Mouse (Mus musculus): ENCODE results near the gene H2-M5. TPM values are rescaled to one million over a fixed set of nuclear protein-coding genes. Genes with fewer than 3 reads are reported as not detected.

H2-M5 gene
- polyA plus RNA-seq, 1 experiment from 2014 or later: not detected

DNA sequence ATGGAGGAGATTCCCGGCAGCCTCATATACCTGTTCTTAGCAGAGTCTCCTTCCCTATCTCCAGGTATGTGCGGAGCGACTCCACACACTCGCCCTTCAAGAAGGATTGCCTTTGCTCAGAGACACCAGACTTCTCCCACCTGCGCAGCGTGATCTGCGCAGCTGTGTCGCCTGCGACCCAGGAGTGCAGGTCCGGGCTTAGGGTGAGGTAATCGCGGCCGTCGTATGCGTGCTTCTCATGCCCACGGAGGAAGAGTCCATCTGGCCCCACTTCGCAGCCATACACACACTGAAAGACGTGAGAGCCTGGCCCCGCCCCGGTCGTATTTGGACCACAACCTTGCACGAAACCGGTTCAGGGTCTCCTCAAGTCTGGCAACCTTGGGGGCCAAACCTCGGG is 862 bp downstream of the H2-M5 start:
- H3K27me3 ChIP-seq (replicated peaks; ENCODE audit: control insufficient read depth, insufficient read depth, low read length): peaks cover 25% of the 10 kb centered on the region; the same call in 1 of the 2 replicates
- H3K4me1 ChIP-seq (replicated peaks; ENCODE audit: control insufficient read depth, insufficient read depth, low read length): no peaks in the 10 kb centered on the region
- no peak overlapping the region for H3K27ac ChIP-seq (ENCODE audit: low read depth, low read length)
- no peaks in the 10 kb centered on the region for H3K9me3 ChIP-seq (ENCODE audit: control insufficient read depth)
- H3K36me3 ChIP-seq (ENCODE audit: control insufficient read depth, insufficient read depth): no peaks in the 10 kb centered on the region
- ATAC-seq: no peak
- no peak for TF ChIP-seq CTCF (IDR thresholded peaks at IDR 0.05; ENCODE audit: low read depth)
- H3K9ac ChIP-seq (ENCODE audit: low read depth, low read length): no peak overlapping the region
- peak overlapping the region; percentile 20 for H3K4me3 ChIP-seq (ENCODE audit: low read depth, low read length)
- H3K4me2 ChIP-seq (replicated peaks; ENCODE audit: low read depth): peak overlapping the region; percentile 49
- 10% methylated on average over 24 of the region's 24 CpGs for WGBS

DNA sequence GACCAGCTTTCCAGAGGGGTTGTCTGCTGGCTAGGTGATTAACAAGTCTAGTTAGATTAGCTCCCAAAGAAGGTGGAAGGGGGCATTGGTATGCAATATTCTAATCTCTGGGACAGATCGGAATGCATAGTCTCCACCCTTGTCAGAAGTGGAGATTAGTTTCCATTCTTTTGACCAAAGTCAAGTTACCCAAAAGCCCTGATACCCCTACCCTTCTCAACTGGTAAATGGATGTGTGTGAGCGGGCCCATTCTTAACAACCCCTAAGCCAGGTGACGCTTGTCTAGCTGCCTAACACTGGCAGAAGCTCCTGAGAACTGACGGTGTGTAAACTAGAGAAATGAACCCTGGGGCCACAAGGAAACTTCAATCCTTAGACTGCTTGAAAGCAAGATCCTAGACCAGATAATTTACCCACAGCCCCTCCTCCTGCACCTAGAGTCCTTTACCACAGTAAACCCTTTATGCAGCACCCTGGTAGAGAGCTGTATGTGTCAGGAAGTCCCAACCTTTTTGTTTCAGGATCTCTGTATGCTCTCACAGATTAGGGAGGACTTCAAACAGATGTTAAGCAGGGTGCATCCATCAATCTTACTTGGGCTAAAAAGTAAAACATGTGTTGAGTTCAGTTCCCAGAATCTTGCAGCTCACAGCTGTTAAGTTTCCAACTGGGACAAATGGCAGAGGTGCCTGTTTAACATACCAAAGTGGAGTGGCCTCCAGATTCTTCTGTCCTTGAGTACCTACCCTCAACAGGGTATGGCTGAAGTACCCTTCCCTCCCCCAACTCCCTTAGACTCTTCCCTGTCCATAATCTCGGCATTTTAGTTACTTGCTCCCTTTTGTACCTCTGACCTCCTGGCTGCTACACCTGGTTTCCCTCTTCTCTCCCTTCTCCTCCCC is 6.8 kb downstream of the H2-M5 start:
- Histone ChIP-seq H3K36me3 (ENCODE audit: control insufficient read depth, insufficient read depth) (no peaks in the 10 kb centered on the region), H3K27ac (ENCODE audit: low read depth, low read length) (no peak overlapping the region), H3K4me2 (replicated peaks; ENCODE audit: low read depth) (peak overlapping the region; percentile 61; the same call in 1 of the 2 replicates), H3K4me1 (replicated peaks; ENCODE audit: control insufficient read depth, insufficient read depth, low read length) (no peaks in the 10 kb centered on the region), H3K9ac (ENCODE audit: low read depth, low read length) (no peak overlapping the region), H3K9me3 (ENCODE audit: control insufficient read depth) (no peaks in the 10 kb centered on the region), H3K4me3 (ENCODE audit: low read depth, low read length) (no peak overlapping the region), H3K27me3 (replicated peaks; ENCODE audit: control insufficient read depth, insufficient read depth, low read length) (peaks cover 7% of the 10 kb centered on the region; the same call in 1 of the 2 replicates)
- ATAC-seq: no peak
- WGBS: 29% methylated on average over 5 of the region's 5 CpGs
- TF ChIP-seq CTCF (IDR thresholded peaks at IDR 0.05; ENCODE audit: low read depth): no peak

DNA sequence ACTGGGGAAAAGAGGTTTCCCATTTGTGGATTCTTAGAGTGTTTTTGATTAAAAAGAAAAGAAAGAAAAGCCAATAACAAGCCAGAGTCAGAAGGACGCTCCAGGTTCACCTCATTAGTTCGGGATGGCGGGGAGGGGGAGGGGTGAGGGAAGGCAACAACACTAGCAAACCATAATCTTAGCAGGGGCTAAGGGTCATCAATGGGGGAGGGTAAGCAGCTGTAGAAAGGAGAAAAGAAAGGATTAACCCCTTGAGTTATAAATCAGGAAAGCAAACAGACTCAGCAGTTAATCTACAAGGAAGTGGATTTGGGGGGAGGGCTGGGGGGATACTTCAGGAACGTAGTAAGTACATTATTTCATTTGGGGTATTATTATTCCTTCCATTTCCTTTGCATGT is 7.5 kb downstream of the H2-M5 start:
- WGBS: 6% methylated on average over 4 of the region's 4 CpGs
- ATAC-seq: no peak
- peak overlapping the region; percentile 23 for H3K4me3 ChIP-seq (ENCODE audit: low read depth, low read length)

DNA sequence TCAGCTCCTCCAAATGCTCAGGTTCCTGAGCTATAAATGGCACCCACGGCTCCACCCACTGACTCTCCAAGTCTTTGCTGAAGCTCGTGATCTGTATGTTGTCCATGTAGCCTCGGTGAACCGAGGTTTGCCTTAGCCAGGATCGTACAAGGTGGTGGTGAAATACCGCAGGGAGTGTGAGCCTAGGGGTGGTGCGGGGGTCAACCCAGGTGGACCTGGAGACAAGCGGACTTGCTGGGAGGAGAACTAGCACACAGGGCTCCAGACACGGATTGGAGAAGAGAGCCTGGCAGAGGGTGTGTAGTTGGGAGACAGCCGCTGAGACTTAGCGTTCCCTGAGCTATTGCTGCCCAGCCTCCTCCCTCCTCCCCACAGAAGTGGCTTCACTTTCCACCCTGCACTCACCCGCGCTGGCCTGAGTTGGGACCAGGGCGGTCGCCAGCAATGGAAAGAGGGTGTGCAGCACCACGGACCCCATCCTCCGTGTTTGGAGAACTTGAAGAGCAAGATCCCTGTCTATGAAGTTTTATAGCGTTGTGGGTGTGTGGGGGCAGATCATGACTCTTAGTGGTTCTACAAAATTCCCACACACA is 8.0 kb downstream of the H2-M5 start, which contains the start of gene 2410137M14Rik:
2410137M14Rik (minus strand) TSS at position 17 of the 593 bp plus-strand sequence.
- no peak for TF ChIP-seq CTCF (IDR thresholded peaks at IDR 0.05; ENCODE audit: low read depth)
- Histone ChIP-seq H3K9ac (ENCODE audit: low read depth, low read length) (no peak within 1 kb of the TSS), H3K4me1 (replicated peaks; ENCODE audit: control insufficient read depth, insufficient read depth, low read length) (no peaks in the 10 kb centered on the region), H3K27me3 (replicated peaks; ENCODE audit: control insufficient read depth, insufficient read depth, low read length) (no peaks in the 10 kb centered on the region), H3K4me3 (ENCODE audit: low read depth, low read length) (peak within 1 kb of the TSS; percentile 23), H3K36me3 (ENCODE audit: control insufficient read depth, insufficient read depth) (no peaks in the 10 kb centered on the region), H3K4me2 (replicated peaks; ENCODE audit: low read depth) (peak within 1 kb of the TSS; percentile 61), H3K9me3 (ENCODE audit: control insufficient read depth) (no peaks in the 10 kb centered on the region), H3K27ac (ENCODE audit: low read depth, low read length) (no peak within 1 kb of the TSS)
- WGBS: 8% methylated on average over 18 of the region's 18 CpGs
- ATAC-seq: peak; percentile 43; the same call in 1 of the 2 replicates

More for the DNA sequence above, 7.5 kb downstream of the H2-M5 start:
- no peaks in the 10 kb centered on the region for H3K9me3 ChIP-seq (ENCODE audit: control insufficient read depth)
- H3K27ac ChIP-seq (ENCODE audit: low read depth, low read length): no peak overlapping the region
- no peak for TF ChIP-seq CTCF (IDR thresholded peaks at IDR 0.05; ENCODE audit: low read depth)
- peaks cover 4% of the 10 kb centered on the region; the same call in 1 of the 2 replicates for H3K27me3 ChIP-seq (replicated peaks; ENCODE audit: control insufficient read depth, insufficient read depth, low read length)
- H3K9ac ChIP-seq (ENCODE audit: low read depth, low read length): no peak overlapping the region
- peak overlapping the region; percentile 61 for H3K4me2 ChIP-seq (replicated peaks; ENCODE audit: low read depth)
- H3K4me1 ChIP-seq (replicated peaks; ENCODE audit: control insufficient read depth, insufficient read depth, low read length): no peaks in the 10 kb centered on the region
- H3K36me3 ChIP-seq (ENCODE audit: control insufficient read depth, insufficient read depth): no peaks in the 10 kb centered on the region

DNA sequence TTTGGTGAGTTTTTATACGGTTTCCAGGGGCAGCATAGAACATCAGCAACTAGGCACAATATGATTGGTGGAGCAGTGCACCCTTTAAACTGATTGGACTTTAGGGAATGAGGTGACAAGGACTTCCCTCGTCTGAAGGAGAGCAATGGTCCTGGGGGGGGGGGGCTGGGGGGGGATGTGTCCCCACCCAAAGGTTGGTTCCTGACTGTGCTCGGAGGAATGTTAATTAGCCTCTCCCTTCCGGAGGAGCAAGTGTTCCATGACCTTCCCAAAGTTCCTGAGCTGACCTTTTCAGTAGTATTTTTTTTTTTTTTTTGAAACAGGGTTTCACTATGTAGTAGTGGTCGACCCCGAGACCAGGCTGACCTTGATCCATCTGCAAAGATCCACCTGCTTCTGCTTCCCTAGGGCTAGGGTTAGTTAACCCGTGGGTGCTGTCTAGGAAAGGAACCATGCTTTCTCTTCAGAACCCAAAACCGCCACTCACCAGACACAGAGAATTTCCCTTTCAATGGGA is 16.0 kb downstream of the H2-M5 start:
- no peak overlapping the region for H3K27ac ChIP-seq (ENCODE audit: low read depth, low read length)
- TF ChIP-seq CTCF (IDR thresholded peaks at IDR 0.05; ENCODE audit: low read depth): no peak
- no peak for ATAC-seq
- no peak overlapping the region for H3K4me2 ChIP-seq (replicated peaks; ENCODE audit: low read depth)
- H3K9ac ChIP-seq (ENCODE audit: low read depth, low read length): no peak overlapping the region
- no peaks in the 10 kb centered on the region for H3K9me3 ChIP-seq (ENCODE audit: control insufficient read depth)
- H3K4me3 ChIP-seq (ENCODE audit: low read depth, low read length): no peak overlapping the region
- no peaks in the 10 kb centered on the region for H3K36me3 ChIP-seq (ENCODE audit: control insufficient read depth, insufficient read depth)
- H3K4me1 ChIP-seq (replicated peaks; ENCODE audit: control insufficient read depth, insufficient read depth, low read length): no peaks in the 10 kb centered on the region
- WGBS: 70% methylated on average over 8 of the region's 8 CpGs
- no peaks in the 10 kb centered on the region for H3K27me3 ChIP-seq (replicated peaks; ENCODE audit: control insufficient read depth, insufficient read depth, low read length)

DNA sequence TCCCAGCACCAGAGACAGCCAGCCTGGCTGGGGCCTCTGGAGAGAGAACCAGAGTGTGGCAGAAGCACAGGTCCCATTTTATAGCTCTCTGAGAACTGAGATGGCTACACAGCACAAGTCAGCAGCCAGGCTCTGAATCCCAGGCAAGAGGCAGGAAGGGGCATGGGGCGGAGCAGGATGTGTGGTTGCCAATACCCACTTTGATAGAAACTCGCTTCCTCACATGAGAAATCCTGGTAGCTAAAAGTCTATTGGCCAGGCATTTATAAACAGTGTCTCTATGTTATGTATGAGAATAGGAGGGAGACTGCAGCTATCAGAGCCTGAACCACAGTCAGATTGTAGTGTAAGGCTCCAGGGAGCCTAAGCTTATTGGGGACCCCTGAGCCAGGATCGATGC is 16.5 kb downstream of the H2-M5 start:
- Histone ChIP-seq H3K27me3 (replicated peaks; ENCODE audit: control insufficient read depth, insufficient read depth, low read length) (no peaks in the 10 kb centered on the region), H3K4me2 (replicated peaks; ENCODE audit: low read depth) (no peak overlapping the region), H3K27ac (ENCODE audit: low read depth, low read length) (no peak overlapping the region), H3K36me3 (ENCODE audit: control insufficient read depth, insufficient read depth) (no peaks in the 10 kb centered on the region), H3K9ac (ENCODE audit: low read depth, low read length) (no peak overlapping the region), H3K9me3 (ENCODE audit: control insufficient read depth) (no peaks in the 10 kb centered on the region), H3K4me1 (replicated peaks; ENCODE audit: control insufficient read depth, insufficient read depth, low read length) (no peaks in the 10 kb centered on the region), H3K4me3 (ENCODE audit: low read depth, low read length) (no peak overlapping the region)
- no peak for TF ChIP-seq CTCF (IDR thresholded peaks at IDR 0.05; ENCODE audit: low read depth)
- 75% methylated on average over 3 of the region's 3 CpGs for WGBS
- ATAC-seq: no peak

Measured in intestine, postnatal 0 days (tissue).